ENCODE assay signal across 14 mouse cellular contexts in genomic region chr1:154044712-154045111, GRCm38 (mm10).
DNase-seq lines count a peak whose midpoint lies in the region; ATAC-seq and TF ChIP-seq lines count a peak whose summit lies in the region.
"Had no signal": no experiment of that assay in that cellular context is flagged by ENCODE, and none has a peak within 500 bp of the region (broad histone marks: within the 10 kb centered on the region; RNA-seq: fewer than 3 reads in every experiment).

No protein-coding gene starts in this region.

- no peak overlapping the region for H3K27ac ChIP-seq in midbrain, postnatal 0 days (ENCODE audit: low read depth, low read length)
- H3K27ac ChIP-seq in midbrain, embryonic 15.5 days, result no peak overlapping the region
- H3K27ac ChIP-seq: embryonic facial prominence, embryonic 10.5 days; hindbrain, embryonic 15.5 days; limb, embryonic 15.5 days had no signal

- 78% methylated on average over 4 of the region's 4 CpGs for WGBS in midbrain, postnatal 0 days
- 85% methylated on average over 4 of the region's 4 CpGs for WGBS in midbrain, embryonic 15.5 days

- H3K9ac ChIP-seq in midbrain, postnatal 0 days (replicated peaks; ENCODE audit: low read length, poor library complexity, severe bottlenecking), result no peak overlapping the region
- no peak overlapping the region for H3K9ac ChIP-seq in midbrain, embryonic 15.5 days
- H3K9ac ChIP-seq: hindbrain, embryonic 15.5 days; limb, embryonic 15.5 days had no signal

- ATAC-seq in frontal cortex, adult (ENCODE audit: low TSS enrichment), result peak; percentile 44; the same call in 1 of the 2 replicates
- ATAC-seq in midbrain, postnatal 0 days (ENCODE audit: low FRiP score), result no peak
- ATAC-seq in midbrain, embryonic 15.5 days (replicated peaks), result no peak
- ATAC-seq: midbrain, embryonic 16.5 days had no signal

- DNase-seq in frontal cortex, postnatal 25 days (ENCODE audit: low spot score in 2 of 2), result no peak
- peak; percentile 62 for DNase-seq in midbrain, postnatal 0 days (ENCODE audit: low spot score)
- peak; percentile 10 to 17 for DNase-seq in frontal cortex, postnatal 14 days (ENCODE audit: low spot score in 2 of 2)
- peak; percentile 11 for DNase-seq in right cerebral cortex, postnatal 4 days
- no peak for DNase-seq in urinary bladder, postnatal 10 days (ENCODE audit: low spot score)
- DNase-seq: kidney, adult 2 months; lung, adult 2 months; retina, postnatal 1 day had no signal

- H3K36me3 ChIP-seq in midbrain, postnatal 0 days (ENCODE audit: insufficient read depth, low read length), result no peaks in the 10 kb centered on the region
- H3K36me3 ChIP-seq in midbrain, embryonic 15.5 days (replicated peaks), result no peaks in the 10 kb centered on the region
- H3K36me3 ChIP-seq: embryonic facial prominence, embryonic 10.5 days; hindbrain, embryonic 15.5 days; limb, embryonic 15.5 days had no signal

- H3K4me2 ChIP-seq in midbrain, postnatal 0 days (ENCODE audit: low read depth, low read length, poor library complexity, severe bottlenecking), result no peak overlapping the region
- H3K4me2 ChIP-seq in midbrain, embryonic 15.5 days, result no peak overlapping the region
- H3K4me2 ChIP-seq: hindbrain, embryonic 15.5 days; limb, embryonic 15.5 days had no signal

- H3K9me3 ChIP-seq in midbrain, postnatal 0 days (ENCODE audit: low read length), result no peaks in the 10 kb centered on the region
- H3K9me3 ChIP-seq in midbrain, embryonic 15.5 days, result no peaks in the 10 kb centered on the region
- H3K9me3 ChIP-seq: embryonic facial prominence, embryonic 10.5 days; hindbrain, embryonic 15.5 days; limb, embryonic 15.5 days had no signal

- no peaks in the 10 kb centered on the region for H3K4me1 ChIP-seq in midbrain, postnatal 0 days (ENCODE audit: insufficient read depth, low read length)
- H3K4me1 ChIP-seq in midbrain, embryonic 15.5 days, result no peaks in the 10 kb centered on the region
- H3K4me1 ChIP-seq: embryonic facial prominence, embryonic 10.5 days; hindbrain, embryonic 15.5 days; limb, embryonic 15.5 days had no signal

- H3K27me3 ChIP-seq in midbrain, postnatal 0 days (ENCODE audit: insufficient read depth, low read length), result no peaks in the 10 kb centered on the region
- H3K27me3 ChIP-seq in midbrain, embryonic 15.5 days (replicated peaks), result no peaks in the 10 kb centered on the region
- H3K27me3 ChIP-seq: hindbrain, embryonic 15.5 days; limb, embryonic 15.5 days had no signal

- H3K4me3 ChIP-seq in midbrain, postnatal 0 days (ENCODE audit: low read depth, low read length), result no peak overlapping the region
- H3K4me3 ChIP-seq in midbrain, embryonic 15.5 days, result no peak overlapping the region
- H3K4me3 ChIP-seq: embryonic facial prominence, embryonic 10.5 days; hindbrain, embryonic 15.5 days; limb, embryonic 15.5 days had no signal

- TF ChIP-seq CTCF in midbrain, postnatal 0 days (IDR thresholded peaks at IDR 0.05), result no peak

Comparison
In these comparisons a context has a peak if more than half of its experiments do, and no peak if none do; other contexts are left out.
1. DNase-seq: peak in midbrain, postnatal 0 days (single experiment), frontal cortex, postnatal 14 days (2 of 2) and right cerebral cortex, postnatal 4 days (single experiment); none in frontal cortex, postnatal 25 days (0 of 2) and urinary bladder, postnatal 10 days (single experiment).